In genomic region chr14:55940070-55940800, GRCm38 (mm10) we compare ENCODE assay signal across 18 mouse cellular contexts. TPM values are rescaled to one million over a fixed set of nuclear protein-coding genes. Genes with fewer than 3 reads are reported as not detected.
A peak's percentile ranks its signal among the peaks of the same experiment; 100 is the strongest.
DNase-seq lines count a peak whose midpoint lies in the region; ATAC-seq and TF ChIP-seq lines count a peak whose summit lies in the region.
"Had no signal": no experiment of that assay in that cellular context is flagged by ENCODE, and none has a peak within 500 bp of the region (broad histone marks: within the 10 kb centered on the region; RNA-seq: fewer than 3 reads in every experiment).

No protein-coding gene starts in this region.

- TF ChIP-seq EP300 in CH12.LX (IDR thresholded peaks at IDR 0.05; ENCODE audit: low read length): no peak

- peak; percentile 57 for TF ChIP-seq CTCF in layer of hippocampus, adult 2 months (conservative IDR thresholded peaks at IDR 0.05)
- TF ChIP-seq CTCF in CH12.LX (conservative IDR thresholded peaks at IDR 0.05 in 1 of 2, IDR thresholded peaks at IDR 0.05 in 1 of 2; ENCODE audit: low read depth in 2 of 2, low read length in 2 of 2) (peak in 1 of 2 experiments; percentile 60; a peak in 2 of 4 replicates), G1E (IDR thresholded peaks at IDR 0.05; ENCODE audit: low read depth, low read length) (0 out of 2 replicates have a peak, but pooled peaks have one; percentile 16)

- DNase-seq in layer of hippocampus, adult 2 months (ENCODE audit: low spot score in 2 of 2): no peak
- DNase-seq in layer of hippocampus, postnatal 10 days (ENCODE audit: low spot score in 2 of 2): no peak
- DNase-seq in CH12.LX (ENCODE audit: extremely low read depth) (no peak), G1E (ENCODE audit: low spot score) (no peak)
- DNase-seq in embryo, embryonic 10.5 days (ENCODE audit: low spot score): peak; percentile 55
- no peak for DNase-seq in left cerebral cortex, postnatal 14 days (ENCODE audit: low spot score in 2 of 2)
- DNase-seq in urinary bladder, adult 2 months (ENCODE audit: low spot score): no peak
- DNase-seq: gastrocnemius, postnatal 25 days; kidney, postnatal 14 days; lung, adult 2 months had no signal

- H3K9me3 ChIP-seq in CH12.LX (replicated peaks; ENCODE audit: low read length) (no peaks in the 10 kb centered on the region), G1E (replicated peaks) (no peaks in the 10 kb centered on the region)
- H3K9me3 ChIP-seq: embryonic facial prominence, embryonic 13.5 days; forebrain, embryonic 13.5 days; hindbrain, embryonic 15.5 days; midbrain, embryonic 12.5 days; neural tube, embryonic 13.5 days had no signal

- no peak for ATAC-seq in G1E (ENCODE audit: extremely low read depth, insufficient number of reproducible peaks, low FRiP score, poor library complexity, severe bottlenecking)
- ATAC-seq: forebrain, embryonic 13.5 days had no signal

- intact Hi-C loops in left cerebral cortex, postnatal 14 days (cut with DNase I): no loop called here

- no peak overlapping the region for H3K9ac ChIP-seq in CH12.LX (ENCODE audit: insufficient read depth, low read depth)
- H3K9ac ChIP-seq: embryonic facial prominence, embryonic 13.5 days; forebrain, embryonic 13.5 days; hindbrain, embryonic 15.5 days; midbrain, embryonic 12.5 days; neural tube, embryonic 13.5 days had no signal

- H3K4me2 ChIP-seq in CH12.LX (ENCODE audit: insufficient read depth, low read depth, poor library complexity, severe bottlenecking): no peak overlapping the region
- H3K4me2 ChIP-seq: embryonic facial prominence, embryonic 13.5 days; forebrain, embryonic 13.5 days; hindbrain, embryonic 15.5 days; midbrain, embryonic 12.5 days; neural tube, embryonic 13.5 days had no signal

- no peak overlapping the region for H3K27ac ChIP-seq in layer of hippocampus, adult 2 months
- H3K27ac ChIP-seq in CH12.LX (ENCODE audit: insufficient read depth, low read depth): no peak overlapping the region
- H3K27ac ChIP-seq: embryonic facial prominence, embryonic 13.5 days; forebrain, embryonic 13.5 days; hindbrain, embryonic 15.5 days; midbrain, embryonic 12.5 days; neural tube, embryonic 13.5 days had no signal

- H3K4me1 ChIP-seq in CH12.LX (ENCODE audit: control insufficient read depth in 1 of 2, insufficient read depth in 2 of 2) (no peaks in the 10 kb centered on the region; a peak in 1 of 4 replicates), G1E (ENCODE audit: insufficient read depth, low read depth, low read length) (peaks cover 70% of the 10 kb centered on the region)
- H3K4me1 ChIP-seq: embryonic facial prominence, embryonic 13.5 days; forebrain, embryonic 13.5 days; hindbrain, embryonic 15.5 days; midbrain, embryonic 12.5 days; neural tube, embryonic 13.5 days had no signal

- in situ Hi-C loops in CH12.LX (cut with MboI; ENCODE audit: low pct_ligation_motif_present, low pct_unique_long_range_greater_than_20kb, low sequenced_read_pairs): no loop called here

- TF ChIP-seq POLR2A in CH12.LX (IDR thresholded peaks at IDR 0.05; ENCODE audit: low read depth, low read length): no peak

- H3K27me3 ChIP-seq in CH12.LX (replicated peaks) (peaks cover 6% of the 10 kb centered on the region), G1E (ENCODE audit: insufficient read depth, low read length) (no peaks in the 10 kb centered on the region)
- H3K27me3 ChIP-seq: embryonic facial prominence, embryonic 13.5 days; forebrain, embryonic 13.5 days; hindbrain, embryonic 15.5 days; midbrain, embryonic 12.5 days; neural tube, embryonic 13.5 days had no signal

- H3K4me3 ChIP-seq in layer of hippocampus, adult 2 months: no peak overlapping the region
- no peak overlapping the region for H3K4me3 ChIP-seq in CH12.LX (replicated peaks in 1 of 3; ENCODE audit: low read depth in 2 of 3, low read length in 2 of 3, poor library complexity in 1 of 3)
- no peak overlapping the region for H3K4me3 ChIP-seq in G1E (ENCODE audit: low read depth, low read length)
- H3K4me3 ChIP-seq: embryonic facial prominence, embryonic 13.5 days; forebrain, embryonic 13.5 days; hindbrain, embryonic 15.5 days; midbrain, embryonic 12.5 days; neural tube, embryonic 13.5 days had no signal

- dilution Hi-C loops in CH12.LX (cut with MboI; ENCODE audit: extremely low pct_ligation_motif_present, extremely low pct_unique_long_range_greater_than_20kb, low sequenced_read_pairs): no loop called here

- peak; percentile 52 for TF ChIP-seq RAD21 in CH12.LX (IDR thresholded peaks at IDR 0.05; ENCODE audit: low read depth, low read length)

- no peaks in the 10 kb centered on the region for H3K36me3 ChIP-seq in CH12.LX (replicated peaks in 1 of 2; ENCODE audit: control insufficient read depth in 1 of 2, insufficient read depth in 1 of 2, low read length in 1 of 2)
- H3K36me3 ChIP-seq in G1E (replicated peaks): no peaks in the 10 kb centered on the region
- H3K36me3 ChIP-seq: embryonic facial prominence, embryonic 13.5 days; hindbrain, embryonic 15.5 days; midbrain, embryonic 12.5 days; neural tube, embryonic 13.5 days had no signal

- H3K79me2 ChIP-seq in CH12.LX (replicated peaks; ENCODE audit: control insufficient read depth, extremely low read depth, insufficient read depth, poor library complexity, severe bottlenecking): no peaks in the 10 kb centered on the region

TF ChIP-seq in CH12.LX, 34 proteins besides CTCF, POLR2A, EP300 and RAD21:
- TF ChIP-seq ZNF384 (IDR thresholded peaks at IDR 0.05; ENCODE audit: low read depth, low read length) (no peak), USF2 (conservative IDR thresholded peaks at IDR 0.05; ENCODE audit: low read depth, low read length) (no peak), HCFC1 (IDR thresholded peaks at IDR 0.05; ENCODE audit: low read depth, low read length) (no peak), GABPA (IDR thresholded peaks at IDR 0.05; ENCODE audit: insufficient replicate concordance, low read depth, low read length) (no peak), CHD2 (IDR thresholded peaks at IDR 0.05; ENCODE audit: low read length) (no peak), BHLHE40 (IDR thresholded peaks at IDR 0.05; ENCODE audit: low read depth, low read length) (no peak)

RNA-seq across cellular contexts. Expression of gene Cma1, which starts 4.2 kb away (rescaled TPM):
- total RNA-seq in layer of hippocampus, adult 2 months (2021): under 1 TPM in 1 of 2 experiments, not detected in 1; 0.69 TPM
- total RNA-seq in layer of hippocampus, postnatal 10 days (2021): under 1 TPM in 1 of 2 experiments, not detected in 1; 0.34 TPM
- not detected in 2 replicates for total RNA-seq in CH12.LX (2012; rRNA removed)
- total RNA-seq in CH12.LX (2014; rRNA removed): not detected in 2 replicates
- not detected in 2 replicates for polyA plus RNA-seq in CH12.LX (2012; ENCODE audit: insufficient read length, low read depth)
- total RNA-seq in G1E (2014; fragmentation: Nextera tagmentation): not detected in 2 replicates
- 194 and 209 TPM in 2 replicates for total RNA-seq in G1E (2017)
- polyA plus RNA-seq in G1E (2012): not detected in 2 replicates
- not detected for total RNA-seq in left cerebral cortex, postnatal 14 days (2021)
- 8.6 and 9.9 TPM in 2 replicates for polyA plus RNA-seq in urinary bladder, adult 2 months (2012; rRNA removed)
- total RNA-seq: left cerebral cortex, postnatal 36 days had no signal
- polyA plus RNA-seq: forebrain, embryonic 13.5 days; midbrain, embryonic 12.5 days; neural tube, embryonic 13.5 days had no signal

RNA-seq across cellular contexts. Expression of gene Cma2, which starts 10.5 kb away (rescaled TPM):
- not detected for total RNA-seq in layer of hippocampus, adult 2 months (2021)
- not detected for total RNA-seq in layer of hippocampus, postnatal 10 days (2021)
- not detected in 2 replicates for total RNA-seq in CH12.LX (2012; rRNA removed)
- not detected in 2 replicates for total RNA-seq in CH12.LX (2014; rRNA removed)
- not detected in 2 replicates for polyA plus RNA-seq in CH12.LX (2012; ENCODE audit: insufficient read length, low read depth)
- not detected in 2 replicates for total RNA-seq in G1E (2014; fragmentation: Nextera tagmentation)
- total RNA-seq in G1E (2017): 0.87 and 1.2 TPM in 2 replicates
- polyA plus RNA-seq in G1E (2012): not detected in 2 replicates
- total RNA-seq in left cerebral cortex, postnatal 14 days (2021): not detected
- polyA plus RNA-seq in urinary bladder, adult 2 months (2012; rRNA removed): 0.07 TPM in 1 of 2 replicates, not detected in the other
- total RNA-seq: gastrocnemius, postnatal 25 days; left cerebral cortex, postnatal 36 days had no signal
- polyA plus RNA-seq: embryonic facial prominence, embryonic 13.5 days; forebrain, embryonic 13.5 days; heart, embryonic 14.5 days; hindbrain, embryonic 15.5 days; lung, adult 2 months; midbrain, embryonic 12.5 days; neural tube, embryonic 13.5 days; stomach, embryonic 16.5 days had no signal

RNA-seq across cellular contexts. Expression of gene Sdr39u1, which starts 40.1 kb away (rescaled TPM):
- total RNA-seq in layer of hippocampus, adult 2 months (2021): 10 to 100 TPM; 63.5 to 78.7 TPM
- 10 to 100 TPM; 80.5 to 87.8 TPM for total RNA-seq in layer of hippocampus, postnatal 10 days (2021)
- 66.7 and 77.6 TPM in 2 replicates for total RNA-seq in CH12.LX (2012; rRNA removed)
- 61.4 and 66.0 TPM in 2 replicates for total RNA-seq in CH12.LX (2014; rRNA removed)
- polyA plus RNA-seq in CH12.LX (2012; ENCODE audit: insufficient read length, low read depth): 73.2 and 90.8 TPM in 2 replicates
- total RNA-seq in G1E (2014; fragmentation: Nextera tagmentation): not detected in 2 replicates
- total RNA-seq in G1E (2017): 2.2 and 2.8 TPM in 2 replicates
- polyA plus RNA-seq in G1E (2012): not detected in 2 replicates
- total RNA-seq in left cerebral cortex, postnatal 14 days (2021): 10 to 100 TPM; 85.8 to 94.6 TPM
- polyA plus RNA-seq in urinary bladder, adult 2 months (2012; rRNA removed): 54.6 and 63.6 TPM in 2 replicates

RNA-seq across cellular contexts. Expression of gene Khnyn, which starts 55.5 kb away (rescaled TPM):
- total RNA-seq in layer of hippocampus, adult 2 months (2021): 10 to 100 TPM; 13.2 to 14.7 TPM
- 10 to 100 TPM; 11.8 to 13.4 TPM for total RNA-seq in layer of hippocampus, postnatal 10 days (2021)
- 32.8 and 50.6 TPM in 2 replicates for total RNA-seq in CH12.LX (2012; rRNA removed)
- total RNA-seq in CH12.LX (2014; rRNA removed): 31.1 and 35.8 TPM in 2 replicates
- 29.8 and 31.8 TPM in 2 replicates for polyA plus RNA-seq in CH12.LX (2012; ENCODE audit: insufficient read length, low read depth)
- total RNA-seq in G1E (2014; fragmentation: Nextera tagmentation): 25.6 and 29.4 TPM in 2 replicates
- total RNA-seq in G1E (2017): 75.1 and 81.7 TPM in 2 replicates
- polyA plus RNA-seq in G1E (2012): 12.6 and 15.5 TPM in 2 replicates
- 10 to 100 TPM; 10.4 to 10.8 TPM for total RNA-seq in left cerebral cortex, postnatal 14 days (2021)
- polyA plus RNA-seq in urinary bladder, adult 2 months (2012; rRNA removed): 26.2 and 26.8 TPM in 2 replicates

RNA-seq across cellular contexts. Expression of gene Cbln3, which starts 56.0 kb away (rescaled TPM):
- total RNA-seq in layer of hippocampus, adult 2 months (2021): under 1 TPM; 0.32 to 0.54 TPM
- 1 to 10 TPM in 1 of 2 experiments, under 1 TPM in 1; 0.62 to 1.0 TPM for total RNA-seq in layer of hippocampus, postnatal 10 days (2021)
- total RNA-seq in CH12.LX (2012; rRNA removed): 0.08 and 0.17 TPM in 2 replicates
- 0.14 and 0.26 TPM in 2 replicates for total RNA-seq in CH12.LX (2014; rRNA removed)
- polyA plus RNA-seq in CH12.LX (2012; ENCODE audit: insufficient read length, low read depth): 0.14 and 0.24 TPM in 2 replicates
- 0.53 TPM in 1 of 2 replicates, not detected in the other for total RNA-seq in G1E (2014; fragmentation: Nextera tagmentation)
- 0.58 and 0.66 TPM in 2 replicates for total RNA-seq in G1E (2017)
- polyA plus RNA-seq in G1E (2012): 0.20 and 0.35 TPM in 2 replicates
- 1 to 10 TPM in 1 of 2 experiments, under 1 TPM in 1; 0.23 to 1.1 TPM for total RNA-seq in left cerebral cortex, postnatal 14 days (2021)
- polyA plus RNA-seq in urinary bladder, adult 2 months (2012; rRNA removed): 0.22 and 0.45 TPM in 2 replicates
- total RNA-seq: gastrocnemius, postnatal 25 days had no signal

Comparison
In these comparisons a context has a peak if more than half of its experiments do, and no peak if none do; other contexts are left out.
1. RNA of gene Sdr39u1, which starts 40.1 kb away (total RNA-seq): 85.8 to 94.6 TPM in left cerebral cortex, postnatal 14 days, 80.5 to 87.8 TPM in layer of hippocampus, postnatal 10 days, 63.5 to 78.7 TPM in layer of hippocampus, adult 2 months and 61.4 to 77.6 TPM in CH12.LX; 2.2 to 2.8 TPM in G1E; every median in the first group is over 10 times any median in the second.